Mouse (Mus musculus): ENCODE results near the gene Prpf6.

The Prpf6 gene

GRCm38 (mm10) chr2:181685686-181686085 is 94.0 kb downstream of the Prpf6 start:
- DNase-seq (ENCODE audit: low read depth, low spot score) = no peak

GRCm38 (mm10) chr2:181687586-181687985 is 95.9 kb downstream of the Prpf6 start:
- no peak for DNase-seq (ENCODE audit: low read depth, low spot score)

GRCm38 (mm10) chr2:181689466-181690160 is 97.9 kb downstream of the Prpf6 start:
- no peak for DNase-seq (ENCODE audit: low read depth, low spot score)

- no peak for DNase-seq (ENCODE audit: low read depth, low spot score)
These were observed 99.4 kb downstream of the Prpf6 start for GRCm38 (mm10) chr2:181691083-181691482.

- no peak for DNase-seq (ENCODE audit: low read depth, low spot score)
These were observed 99.9 kb downstream of the Prpf6 start for GRCm38 (mm10) chr2:181691571-181691970.

GRCm38 (mm10) chr2:181692304-181692703 is 100.6 kb downstream of the Prpf6 start:
- DNase-seq (ENCODE audit: low read depth, low spot score) = no peak

GRCm38 (mm10) chr2:181693339-181694280 is 101.9 kb downstream of the Prpf6 start, which contains the start of gene Rgs19:
Rgs19 (minus strand) TSS chr2:181693977.
- DNase-seq (ENCODE audit: low read depth, low spot score) = peak; percentile 75

GRCm38 (mm10) chr2:181694581-181694980 is 102.9 kb downstream of the Prpf6 start:
- no peak for DNase-seq (ENCODE audit: low read depth, low spot score)

GRCm38 (mm10) chr2:181695776-181696175 is 104.1 kb downstream of the Prpf6 start:
- DNase-seq (ENCODE audit: low read depth, low spot score) = no peak

GRCm38 (mm10) chr2:181696801-181697420 is 105.2 kb downstream of the Prpf6 start:
- no peak for DNase-seq (ENCODE audit: low read depth, low spot score)

- DNase-seq (ENCODE audit: low read depth, low spot score) = no peak
These were observed 106.6 kb downstream of the Prpf6 start, which contains the start of gene Lkaaear1 for GRCm38 (mm10) chr2:181698241-181698640. Lkaaear1 (minus strand) TSS chr2:181698442.
